Mouse (Mus musculus): Measurements from ENCODE around the gene Ubn2. TPM values are rescaled to one million over a fixed set of nuclear protein-coding genes. Genes with fewer than 3 reads are reported as not detected.

The Ubn2 gene
- polyA plus RNA-seq, 1 experiment from 2014 or later: 27.8 TPM

Small RNA genes within 50 kb of the gene (microRNA-seq; reads per million reads assigned to microRNA genes)
- not detected for gene Mir7670

Other genes with a start within 250 kb of the Ubn2 start
- 13.4 and 14.0 TPM in 2 replicates for gene D630045J12Rik, start 179.9 kb upstream of the Ubn2 start, polyA plus RNA-seq (2015; fragmentation: Nextera tagmentation; extraction: Ambion mirVana)
- 9.1 and 9.9 TPM in 2 replicates for gene Zc3hav1l, start 134.7 kb upstream of the Ubn2 start, polyA plus RNA-seq (2015; fragmentation: Nextera tagmentation; extraction: Ambion mirVana)
- 1.2 and 1.4 TPM in 2 replicates for gene Zc3hav1, start 79.3 kb upstream of the Ubn2 start, polyA plus RNA-seq (2015; fragmentation: Nextera tagmentation; extraction: Ambion mirVana)
- gene Ttc26, start 52.5 kb upstream of the Ubn2 start, polyA plus RNA-seq (2015; fragmentation: Nextera tagmentation; extraction: Ambion mirVana): 6.7 and 7.3 TPM in 2 replicates
- gene Fmc1, start 99.6 kb downstream of the Ubn2 start, polyA plus RNA-seq (2015; fragmentation: Nextera tagmentation; extraction: Ambion mirVana): 161 and 163 TPM in 2 replicates
- gene Luc7l2, start 117.4 kb downstream of the Ubn2 start, polyA plus RNA-seq (2015; fragmentation: Nextera tagmentation; extraction: Ambion mirVana): 42.4 and 47.3 TPM in 2 replicates
- gene Klrg2, start 203.3 kb downstream of the Ubn2 start, polyA plus RNA-seq (2015; fragmentation: Nextera tagmentation; extraction: Ambion mirVana): 0.05 and 0.14 TPM in 2 replicates
- 8.9 and 11.2 TPM in 2 replicates for gene Clec2l, start 229.1 kb downstream of the Ubn2 start, polyA plus RNA-seq (2015; fragmentation: Nextera tagmentation; extraction: Ambion mirVana)

Measured in hindbrain, embryonic 13.5 days (tissue).